Mouse (Mus musculus): ENCODE results near the gene Gpsm1. TPM values are rescaled to one million over a fixed set of nuclear protein-coding genes. Genes with fewer than 3 reads are reported as not detected.

Gpsm1 gene
- polyA plus RNA-seq, 1 experiment from 2014 or later = 3.4 TPM

GRCm38 (mm10) chr2:26298208-26298855 lies 17.0 kb upstream of the Gpsm1 start:
- Histone ChIP-seq H3K9ac (no peak overlapping the region), H3K27me3 (peaks cover 21% of the 10 kb centered on the region; the same call in 1 of the 2 replicates), H3K27ac (no peak overlapping the region), H3K36me3 (no peaks in the 10 kb centered on the region), H3K9me3 (replicated peaks) (no peaks in the 10 kb centered on the region), H3K4me2 (no peak overlapping the region), H3K4me3 (replicated peaks) (no peak overlapping the region), H3K4me1 (replicated peaks) (0 out of 2 replicates have a peak, but pooled peaks cover 6% of the 10 kb centered on the region)
- whole genome bisulfite sequencing (ENCODE audit: insufficient replicate concordance) = 6% methylated on average over 10 of the region's 10 CpGs
- ATAC-seq (ENCODE audit: low read depth) = peak; percentile 68
- DNase-seq = no peak

GRCm38 (mm10) chr2:26298856-26299230 lies 16.5 kb upstream of the Gpsm1 start:
- no peak for DNase-seq
- H3K27me3 ChIP-seq = peaks cover 18% of the 10 kb centered on the region; the same call in 1 of the 2 replicates
- no peaks in the 10 kb centered on the region for H3K9me3 ChIP-seq (replicated peaks)
- H3K4me2 ChIP-seq = no peak overlapping the region
- no peak overlapping the region for H3K27ac ChIP-seq
- H3K36me3 ChIP-seq = no peaks in the 10 kb centered on the region
- H3K9ac ChIP-seq = no peak overlapping the region
- H3K4me1 ChIP-seq (replicated peaks) = 0 out of 2 replicates have a peak, but pooled peaks cover 6% of the 10 kb centered on the region
- H3K4me3 ChIP-seq (replicated peaks) = no peak overlapping the region
- WGBS (ENCODE audit: insufficient replicate concordance) = 44% methylated on average over 4 of the region's 4 CpGs
- no peak for ATAC-seq (ENCODE audit: low read depth)

GRCm38 (mm10) chr2:26299336-26299735 lies 16.0 kb upstream of the Gpsm1 start:
- DNase-seq = no peak
- Histone ChIP-seq H3K9me3 (replicated peaks) (no peaks in the 10 kb centered on the region), H3K36me3 (no peaks in the 10 kb centered on the region), H3K4me2 (no peak overlapping the region), H3K4me1 (replicated peaks) (0 out of 2 replicates have a peak, but pooled peaks cover 6% of the 10 kb centered on the region), H3K9ac (no peak overlapping the region), H3K27ac (no peak overlapping the region), H3K4me3 (replicated peaks) (no peak overlapping the region), H3K27me3 (peaks cover 18% of the 10 kb centered on the region; the same call in 1 of the 2 replicates)
- WGBS (ENCODE audit: insufficient replicate concordance) = 52% methylated on average over 7 of the region's 7 CpGs
- no peak for ATAC-seq (ENCODE audit: low read depth)

- H3K36me3 ChIP-seq = no peaks in the 10 kb centered on the region
- no peak overlapping the region for H3K4me3 ChIP-seq (replicated peaks)
- no peaks in the 10 kb centered on the region for H3K9me3 ChIP-seq (replicated peaks)
- H3K27ac ChIP-seq = no peak overlapping the region
- H3K4me2 ChIP-seq = no peak overlapping the region
- 32% methylated on average over 5 of the region's 5 CpGs for WGBS (ENCODE audit: insufficient replicate concordance)
- 0 out of 2 replicates have a peak, but pooled peaks cover 6% of the 10 kb centered on the region for H3K4me1 ChIP-seq (replicated peaks)
- H3K9ac ChIP-seq = no peak overlapping the region
- DNase-seq (no peak), ATAC-seq (ENCODE audit: low read depth) (no peak)
- peaks cover 18% of the 10 kb centered on the region; the same call in 1 of the 2 replicates for H3K27me3 ChIP-seq
Observed at GRCm38 (mm10) chr2:26300161-26300807, 15.0 kb upstream of the Gpsm1 start.

GRCm38 (mm10) chr2:26300808-26301174 lies 14.5 kb upstream of the Gpsm1 start:
- peak; percentile 40 for DNase-seq
- no peaks in the 10 kb centered on the region for H3K36me3 ChIP-seq
- H3K9me3 ChIP-seq (replicated peaks) = no peaks in the 10 kb centered on the region
- peaks cover 18% of the 10 kb centered on the region; the same call in 1 of the 2 replicates for H3K27me3 ChIP-seq
- H3K4me1 ChIP-seq (replicated peaks) = 0 out of 2 replicates have a peak, but pooled peaks cover 6% of the 10 kb centered on the region
- no peak overlapping the region for H3K4me2 ChIP-seq
- no peak overlapping the region for H3K27ac ChIP-seq
- 3% methylated on average over 3 of the region's 3 CpGs for WGBS (ENCODE audit: insufficient replicate concordance)
- no peak for ATAC-seq (ENCODE audit: low read depth)
- no peak overlapping the region for H3K4me3 ChIP-seq (replicated peaks)
- H3K9ac ChIP-seq = no peak overlapping the region

- Histone ChIP-seq H3K4me2 (no peak overlapping the region), H3K9ac (no peak overlapping the region), H3K4me1 (replicated peaks) (0 out of 2 replicates have a peak, but pooled peaks cover 6% of the 10 kb centered on the region), H3K27me3 (peaks cover 18% of the 10 kb centered on the region; the same call in 1 of the 2 replicates), H3K9me3 (replicated peaks) (no peaks in the 10 kb centered on the region), H3K36me3 (no peaks in the 10 kb centered on the region), H3K27ac (no peak overlapping the region), H3K4me3 (replicated peaks) (no peak overlapping the region)
- ATAC-seq (ENCODE audit: low read depth) (no peak), DNase-seq (no peak)
- WGBS (ENCODE audit: insufficient replicate concordance) = 72% methylated on average over 10 of the region's 10 CpGs
Observed at GRCm38 (mm10) chr2:26302005-26302503, 13.3 kb upstream of the Gpsm1 start.

GRCm38 (mm10) chr2:26304711-26305110 lies 10.6 kb upstream of the Gpsm1 start:
- 23% methylated on average over 1 of the region's 1 CpGs for WGBS (ENCODE audit: insufficient replicate concordance)
- Histone ChIP-seq H3K36me3 (no peaks in the 10 kb centered on the region), H3K4me3 (replicated peaks) (no peak overlapping the region), H3K4me2 (no peak overlapping the region), H3K27me3 (peaks cover 8% of the 10 kb centered on the region), H3K9ac (no peak overlapping the region), H3K4me1 (replicated peaks) (no peaks in the 10 kb centered on the region), H3K9me3 (replicated peaks) (no peaks in the 10 kb centered on the region), H3K27ac (no peak overlapping the region)
- DNase-seq (no peak), ATAC-seq (ENCODE audit: low read depth) (no peak)

GRCm38 (mm10) chr2:26305555-26305954 lies 9.8 kb upstream of the Gpsm1 start:
- H3K9me3 ChIP-seq (replicated peaks) = no peaks in the 10 kb centered on the region
- no peak overlapping the region for H3K4me3 ChIP-seq (replicated peaks)
- no peaks in the 10 kb centered on the region for H3K4me1 ChIP-seq (replicated peaks)
- no peak overlapping the region for H3K9ac ChIP-seq
- no peak for DNase-seq
- no peaks in the 10 kb centered on the region for H3K36me3 ChIP-seq
- no peaks in the 10 kb centered on the region; the same call in 1 of the 2 replicates for H3K27me3 ChIP-seq
- WGBS (ENCODE audit: insufficient replicate concordance) = 54% methylated on average over 2 of the region's 2 CpGs
- ATAC-seq (ENCODE audit: low read depth) = no peak
- no peak overlapping the region for H3K4me2 ChIP-seq
- no peak overlapping the region for H3K27ac ChIP-seq

- H3K36me3 ChIP-seq = no peaks in the 10 kb centered on the region
- DNase-seq (no peak), ATAC-seq (ENCODE audit: low read depth) (no peak)
- no peaks in the 10 kb centered on the region; the same call in 1 of the 2 replicates for H3K27me3 ChIP-seq
- no peak overlapping the region for H3K27ac ChIP-seq
- H3K4me2 ChIP-seq = no peak overlapping the region
- no peak overlapping the region for H3K9ac ChIP-seq
- no peaks in the 10 kb centered on the region for H3K9me3 ChIP-seq (replicated peaks)
- WGBS (ENCODE audit: insufficient replicate concordance) = 58% methylated on average over 3 of the region's 3 CpGs
- no peaks in the 10 kb centered on the region for H3K4me1 ChIP-seq (replicated peaks)
- H3K4me3 ChIP-seq (replicated peaks) = no peak overlapping the region
Observed at GRCm38 (mm10) chr2:26306702-26307101, 8.6 kb upstream of the Gpsm1 start.

GRCm38 (mm10) chr2:26309739-26310138 lies 5.6 kb upstream of the Gpsm1 start:
- Histone ChIP-seq H3K9me3 (replicated peaks) (no peaks in the 10 kb centered on the region), H3K27ac (no peak overlapping the region; the same call in 1 of the 2 replicates), H3K4me3 (replicated peaks) (no peak overlapping the region), H3K36me3 (no peaks in the 10 kb centered on the region), H3K27me3 (peaks cover 2% of the 10 kb centered on the region; the same call in 1 of the 2 replicates), H3K4me2 (no peak overlapping the region), H3K9ac (no peak overlapping the region), H3K4me1 (replicated peaks) (peaks cover 3% of the 10 kb centered on the region; the same call in 1 of the 2 replicates)
- DNase-seq (no peak), ATAC-seq (ENCODE audit: low read depth) (no peak)
- 52% methylated on average over 10 of the region's 10 CpGs for WGBS (ENCODE audit: insufficient replicate concordance)

GRCm38 (mm10) chr2:26311936-26312335 lies 3.4 kb upstream of the Gpsm1 start:
- no peak for ATAC-seq (ENCODE audit: low read depth)
- no peak overlapping the region for H3K27ac ChIP-seq
- 55% methylated on average over 5 of the region's 5 CpGs for WGBS (ENCODE audit: insufficient replicate concordance)

More at GRCm38 (mm10) chr2:26311936-26312335, 3.4 kb upstream of the Gpsm1 start:
- Histone ChIP-seq H3K4me3 (replicated peaks) (no peak overlapping the region), H3K4me2 (no peak overlapping the region), H3K36me3 (no peaks in the 10 kb centered on the region), H3K4me1 (replicated peaks) (peaks cover 17% of the 10 kb centered on the region), H3K27me3 (peaks cover 19% of the 10 kb centered on the region), H3K9me3 (replicated peaks) (no peaks in the 10 kb centered on the region), H3K9ac (no peak overlapping the region)
- no peak for DNase-seq

Data from liver, embryonic 13.5 days (tissue).